Mouse (Mus musculus) ES-E14 (cell line): Measurements from ENCODE around the gene Lad1.

Experiments
- CHD2 ChIP-seq: IDR thresholded peaks from 2 replicates; pipeline ENCODE4 v1.6.1; 2014; ENCODE audit warnings: mild to moderate bottlenecking, low read depth, low read length, inconsistent platforms
- MAFK ChIP-seq: IDR thresholded peaks from 2 replicates; pipeline ENCODE4 v1.6.1; 2014; ENCODE audit warnings: mild to moderate bottlenecking, low read depth, low read length, inconsistent platforms; ENCODE audit not compliant: insufficient read depth

DNA sequence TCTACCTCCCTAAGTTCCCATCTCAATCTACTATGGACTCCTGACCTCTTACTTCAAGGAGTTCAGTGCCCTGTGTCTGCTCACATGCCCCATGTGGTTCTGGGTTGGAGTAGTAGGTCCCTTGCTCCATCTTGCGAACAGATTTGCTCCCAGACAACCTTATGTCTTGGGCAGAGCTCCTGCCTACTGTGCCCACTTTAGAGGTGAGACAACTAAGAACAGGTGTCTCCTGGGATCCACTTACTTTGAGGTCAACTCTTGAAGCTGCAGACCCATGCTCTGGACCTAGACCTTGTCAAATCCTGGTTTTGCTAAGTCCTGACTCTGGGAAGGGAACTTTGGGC is 36.9 kb downstream of the Lad1 start:
- TF ChIP-seq MAFK = no peak
- TF ChIP-seq CHD2 = no peak
